Mouse (Mus musculus) neutrophil, adult 65 days (primary cell): ENCODE measurements around the gene 4930505A04Rik. TPM values are rescaled to one million over a fixed set of nuclear protein-coding genes. Genes with fewer than 3 reads are reported as not detected.

Source experiments
- total RNA-seq: library from RNA; stranded (reverse); gene quantifications from 2 replicates; pipeline ENCODE4 v1.2.4, GENCODE M21; 2023

4930505A04Rik gene
- total RNA-seq, result not detected in 2 replicates

DNA sequence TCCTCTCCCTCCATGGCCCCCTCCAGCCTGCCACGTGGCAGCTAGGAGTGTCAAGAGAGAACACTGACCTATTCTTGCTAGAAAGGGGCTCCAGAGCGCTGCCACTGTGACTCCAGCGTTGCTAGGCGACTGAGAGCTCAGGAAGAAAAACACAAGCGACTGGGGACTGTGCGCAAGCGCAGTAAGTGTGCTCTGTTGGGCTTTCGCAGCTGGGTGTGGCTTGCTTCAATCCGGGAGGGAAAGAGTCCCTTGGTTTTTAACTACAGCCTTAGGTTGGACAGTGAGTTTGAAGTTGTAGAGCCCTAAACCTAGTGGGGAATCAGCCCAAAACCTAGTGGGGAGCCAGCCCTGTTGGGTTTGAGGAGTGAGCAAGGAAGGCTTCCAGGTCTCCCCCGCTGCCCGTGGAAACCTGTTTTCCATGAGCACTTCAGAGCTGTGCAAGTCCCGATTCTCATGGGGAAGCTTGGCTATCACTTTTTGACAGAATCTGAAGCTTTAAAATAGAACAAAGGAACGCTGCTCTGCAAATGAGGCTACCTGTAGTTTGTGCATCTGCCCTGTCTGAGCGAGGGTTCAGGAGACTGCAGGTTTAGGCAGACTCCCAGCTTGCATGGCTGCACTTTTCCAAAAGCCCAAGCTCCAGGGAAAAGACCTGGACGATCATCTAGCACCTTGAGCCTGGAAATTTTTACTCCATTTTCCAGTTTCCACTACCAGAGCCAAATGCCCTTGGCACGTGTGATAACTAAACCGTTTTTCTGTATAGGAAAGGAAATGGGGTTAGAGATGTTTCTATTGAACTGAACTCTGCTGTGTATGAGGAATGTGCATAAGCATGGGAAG lies at the start of gene 4930505A04Rik:
TSS of gene 4930505A04Rik (minus strand) at position 77 of the 843 bp plus-strand sequence.

Other genes starting within 250 kb of the 4930505A04Rik start
- 86.5 and 91.3 TPM in 2 replicates for gene Sptbn1, start 203.7 kb downstream of the 4930505A04Rik start, total RNA-seq
- gene Acyp2, start 177.8 kb upstream of the 4930505A04Rik start, total RNA-seq, result 1.7 TPM in 1 of 2 replicates, not detected in the other